Mouse (Mus musculus): ENCODE results near the gene Slc10a6. TPM values are rescaled to one million over a fixed set of nuclear protein-coding genes. Genes with fewer than 3 reads are reported as not detected.

Gene Slc10a6
- polyA plus RNA-seq, 2 experiments, result not detected

- Histone ChIP-seq H3K9ac (replicated peaks) (no peak overlapping the region), H3K9me3 (ENCODE audit: control insufficient read depth, low read length) (no peaks in the 10 kb centered on the region), H3K27me3 (ENCODE audit: control insufficient read depth, insufficient read depth, low read length) (no peaks in the 10 kb centered on the region), H3K4me2 (ENCODE audit: low read depth) (no peak overlapping the region), H3K4me1 (replicated peaks; ENCODE audit: control insufficient read depth in 2 of 2, insufficient read depth in 2 of 2, low read length in 1 of 2) (no peaks in the 10 kb centered on the region), H3K4me3 (ENCODE audit: insufficient read depth in 1 of 2, low read depth in 2 of 2, low read length in 2 of 2) (no peak overlapping the region), H3K27ac (no peak overlapping the region), H3K36me3 (replicated peaks; ENCODE audit: control insufficient read depth, insufficient read depth, low read depth) (no peaks in the 10 kb centered on the region)
- ATAC-seq (ENCODE audit: insufficient read depth), result no peak
- DNase-seq (ENCODE audit: low read depth in 3 of 3, low spot score in 3 of 3), result no peak
- TF ChIP-seq CTCF (IDR thresholded peaks at IDR 0.05; ENCODE audit: low read depth) (no peak), EP300 (IDR thresholded peaks at IDR 0.05; ENCODE audit: low read depth) (no peak)
- WGBS (ENCODE audit: insufficient replicate concordance), result 79% methylated on average over 4 of the region's 4 CpGs
Measured at GRCm38 (mm10) chr5:103568034-103568433, 61.2 kb downstream of the Slc10a6 start.

GRCm38 (mm10) chr5:103560546-103560945 lies 68.7 kb downstream of the Slc10a6 start:
- no peak overlapping the region for H3K9ac ChIP-seq (replicated peaks)
- TF ChIP-seq EP300 (IDR thresholded peaks at IDR 0.05; ENCODE audit: low read depth) (no peak), CTCF (IDR thresholded peaks at IDR 0.05; ENCODE audit: low read depth) (no peak)
- H3K27me3 ChIP-seq (ENCODE audit: control insufficient read depth, insufficient read depth, low read length), result no peaks in the 10 kb centered on the region
- H3K9me3 ChIP-seq (ENCODE audit: control insufficient read depth, low read length), result no peaks in the 10 kb centered on the region
- H3K4me2 ChIP-seq (ENCODE audit: low read depth), result no peak overlapping the region
- H3K4me1 ChIP-seq (replicated peaks; ENCODE audit: control insufficient read depth in 2 of 2, insufficient read depth in 2 of 2, low read length in 1 of 2), result no peaks in the 10 kb centered on the region
- no peaks in the 10 kb centered on the region for H3K36me3 ChIP-seq (replicated peaks; ENCODE audit: control insufficient read depth, insufficient read depth, low read depth)
- DNase-seq (ENCODE audit: low read depth in 3 of 3, low spot score in 3 of 3), result no peak
- no peak overlapping the region for H3K4me3 ChIP-seq (ENCODE audit: insufficient read depth in 1 of 2, low read depth in 2 of 2, low read length in 2 of 2)
- WGBS (ENCODE audit: insufficient replicate concordance), result 76% methylated on average over 9 of the region's 9 CpGs
- H3K27ac ChIP-seq, result no peak overlapping the region
- no peak for ATAC-seq (ENCODE audit: insufficient read depth)

Other genes with a start within 250 kb of the Slc10a6 start
- 0.78 and 1.0 TPM in 2 replicates for gene Ptpn13, start 204.2 kb downstream of the Slc10a6 start, polyA plus RNA-seq (2012; rRNA removed)
- gene Ptpn13, start 204.2 kb downstream of the Slc10a6 start, polyA plus RNA-seq (2014; fragmentation: Nextera tagmentation; extraction: Ambion mirVana), result 0.53 and 0.73 TPM in 2 replicates
- gene 1700016H13Rik, start 26.6 kb upstream of the Slc10a6 start, polyA plus RNA-seq (2012; rRNA removed), result 0.06 TPM in 1 of 2 replicates, not detected in the other
- not detected in 2 replicates for gene 1700016H13Rik, start 26.6 kb upstream of the Slc10a6 start, polyA plus RNA-seq (2014; fragmentation: Nextera tagmentation; extraction: Ambion mirVana)
- 5.6 and 7.0 TPM in 2 replicates for gene Aff1, start 63.0 kb upstream of the Slc10a6 start, polyA plus RNA-seq (2012; rRNA removed)
- 17.1 and 19.2 TPM in 2 replicates for gene Aff1, start 63.0 kb upstream of the Slc10a6 start, polyA plus RNA-seq (2014; fragmentation: Nextera tagmentation; extraction: Ambion mirVana)